Mouse (Mus musculus) cerebellum, postnatal 4 days (tissue): ENCODE results near the gene Lmtk2.

Source experiments
- DNase-seq, 2 experiments: peaks; one replicate each; pipeline ENCODE4 v3.0.0; 2022; ENCODE audit warnings: low spot score in 2 of 2, mixed read lengths in 1 of 2

Gene Lmtk2

GRCm38 (mm10) chr5:144100149-144100935, at the start of gene Lmtk2:
Gene Lmtk2 (plus strand): TSS chr5:144100436.
- DNase-seq: peak; percentile 95 to 97

DNA sequence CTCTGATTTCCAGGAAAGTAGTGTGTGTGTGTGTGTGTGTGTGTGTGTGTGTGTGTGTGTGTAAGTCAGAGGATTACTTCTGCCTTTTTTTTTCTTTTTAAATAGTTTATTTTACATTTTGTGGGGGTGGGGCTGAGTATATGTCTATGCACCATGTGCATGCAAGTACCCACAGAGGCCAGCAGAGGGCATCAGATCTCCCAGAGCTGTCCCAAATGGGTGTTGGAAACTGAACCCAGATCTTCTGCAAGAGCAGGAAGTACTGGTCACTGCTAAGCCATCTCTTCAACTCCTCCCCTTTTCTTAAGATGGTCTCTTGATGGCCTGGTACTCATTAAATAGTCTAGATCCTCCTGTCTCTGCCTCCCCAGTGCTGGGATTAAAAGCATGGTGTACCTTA, 49.0 kb upstream of the Lmtk2 start:
- no peak for DNase-seq

DNA sequence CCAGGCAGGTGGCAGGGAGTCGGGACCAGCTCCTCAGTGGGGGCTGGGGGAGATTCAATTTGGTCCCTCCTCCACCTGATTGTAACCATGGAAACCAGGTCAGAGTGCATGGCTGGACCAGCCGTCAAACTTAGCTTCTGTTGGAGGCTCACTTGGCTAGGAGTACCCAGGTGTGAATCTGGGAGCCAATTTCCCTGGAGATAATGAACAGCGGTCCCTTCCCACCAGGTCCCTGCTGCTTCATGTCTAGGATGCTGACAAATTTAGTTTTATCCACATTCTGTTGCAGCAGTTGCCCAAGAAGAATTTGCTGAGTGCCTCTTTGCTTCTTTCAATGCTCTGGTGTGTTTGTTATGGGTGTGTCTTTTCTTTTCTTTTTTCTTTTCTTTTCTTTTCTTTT, 46.8 kb upstream of the Lmtk2 start:
- no peak for DNase-seq

- no peak for DNase-seq
These were observed 45.9 kb upstream of the Lmtk2 start for GRCm38 (mm10) chr5:144054340-144054739.

DNA sequence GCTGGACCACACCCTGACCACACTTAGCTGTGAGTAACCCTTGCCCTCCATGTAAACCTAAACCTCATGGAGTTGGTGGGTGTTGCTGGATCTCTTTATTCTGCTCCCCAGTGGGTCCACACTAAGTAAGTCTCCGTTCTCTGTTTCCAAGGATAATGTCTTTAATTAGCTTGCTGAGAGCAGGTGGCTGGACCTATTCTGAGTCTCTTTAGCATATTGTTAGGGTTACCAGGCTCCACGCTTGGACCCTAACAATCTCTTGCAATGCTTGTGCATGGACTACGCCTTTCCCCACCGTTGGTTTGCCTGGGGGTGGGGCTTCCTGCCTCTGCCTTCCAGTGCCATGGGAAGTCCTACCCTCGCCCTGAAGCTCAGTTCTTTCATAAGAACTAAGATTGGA, 36.1 kb upstream of the Lmtk2 start:
- DNase-seq: no peak

GRCm38 (mm10) chr5:144066036-144066435, 34.2 kb upstream of the Lmtk2 start:
- no peak for DNase-seq

DNA sequence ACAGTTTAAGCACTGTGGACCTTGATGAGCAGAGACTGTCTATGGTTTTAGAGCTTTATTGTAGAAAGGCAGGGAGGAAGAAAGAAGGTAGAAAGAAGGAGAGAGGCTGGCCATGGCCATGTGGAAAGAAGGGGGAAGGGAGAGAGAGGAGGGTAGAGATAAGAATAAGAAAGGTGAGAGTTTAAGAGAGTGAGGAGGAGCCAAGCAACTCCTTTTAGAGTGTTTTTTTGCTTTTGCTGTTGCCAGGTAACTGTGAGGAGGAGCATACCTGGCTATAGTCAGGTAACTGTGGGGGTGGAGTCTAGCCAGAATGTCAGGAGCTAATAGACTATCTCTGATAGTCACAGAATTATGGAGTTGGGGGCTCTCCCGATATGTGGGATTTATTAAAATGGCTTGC, 30.2 kb upstream of the Lmtk2 start:
- no peak for DNase-seq

DNA sequence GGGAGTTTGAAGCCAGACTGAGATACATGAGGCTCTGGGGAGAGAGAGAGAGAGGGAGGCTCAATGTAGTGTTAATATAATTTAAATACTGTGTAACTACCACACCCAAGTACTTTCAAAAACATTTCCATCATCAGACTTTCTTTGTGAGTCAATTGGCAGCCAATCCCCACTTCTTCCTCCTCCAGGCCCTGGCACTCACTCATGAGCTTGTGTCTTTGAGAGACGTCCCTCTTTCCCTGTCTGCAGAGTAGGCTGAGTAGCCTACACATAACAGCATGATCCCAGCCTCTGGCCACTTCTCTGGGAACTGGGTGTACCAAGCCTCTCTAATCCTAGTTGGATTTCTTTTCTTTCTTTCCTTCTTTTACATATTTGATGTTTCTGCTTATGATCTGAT, 29.0 kb upstream of the Lmtk2 start:
- DNase-seq: no peak

GRCm38 (mm10) chr5:144077541-144077940, 22.7 kb upstream of the Lmtk2 start:
- no peak for DNase-seq

GRCm38 (mm10) chr5:144080886-144081285, 19.4 kb upstream of the Lmtk2 start:
- no peak for DNase-seq

- DNase-seq: no peak
These were observed 18.2 kb upstream of the Lmtk2 start for GRCm38 (mm10) chr5:144082006-144082405.

GRCm38 (mm10) chr5:144083521-144083920, 16.7 kb upstream of the Lmtk2 start:
- DNase-seq: no peak

- no peak for DNase-seq
These were observed 16.0 kb upstream of the Lmtk2 start for GRCm38 (mm10) chr5:144084271-144084670.

GRCm38 (mm10) chr5:144085696-144086095, 14.5 kb upstream of the Lmtk2 start:
- DNase-seq: no peak

- DNase-seq: no peak
These were observed 13.7 kb upstream of the Lmtk2 start for GRCm38 (mm10) chr5:144086494-144086893.

DNA sequence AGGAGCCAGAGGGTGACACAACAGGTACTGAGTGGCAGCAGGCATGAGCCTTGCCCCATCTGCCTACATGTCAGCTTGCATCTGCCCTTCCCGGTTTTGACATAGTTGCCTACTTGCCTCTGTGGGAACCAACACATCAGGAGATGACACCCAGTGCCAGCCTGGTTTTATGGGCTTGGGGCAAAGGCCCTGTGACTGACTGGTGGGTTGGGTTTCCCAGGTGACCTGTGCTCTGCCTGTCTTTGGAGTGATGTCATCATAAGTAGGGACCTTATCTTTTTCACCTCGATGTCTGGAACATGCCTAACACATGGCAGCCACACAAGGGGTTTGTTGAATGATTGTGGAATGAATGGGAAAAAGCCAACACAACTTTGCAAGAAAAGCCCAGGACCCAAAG, 11.9 kb upstream of the Lmtk2 start:
- no peak for DNase-seq

DNA sequence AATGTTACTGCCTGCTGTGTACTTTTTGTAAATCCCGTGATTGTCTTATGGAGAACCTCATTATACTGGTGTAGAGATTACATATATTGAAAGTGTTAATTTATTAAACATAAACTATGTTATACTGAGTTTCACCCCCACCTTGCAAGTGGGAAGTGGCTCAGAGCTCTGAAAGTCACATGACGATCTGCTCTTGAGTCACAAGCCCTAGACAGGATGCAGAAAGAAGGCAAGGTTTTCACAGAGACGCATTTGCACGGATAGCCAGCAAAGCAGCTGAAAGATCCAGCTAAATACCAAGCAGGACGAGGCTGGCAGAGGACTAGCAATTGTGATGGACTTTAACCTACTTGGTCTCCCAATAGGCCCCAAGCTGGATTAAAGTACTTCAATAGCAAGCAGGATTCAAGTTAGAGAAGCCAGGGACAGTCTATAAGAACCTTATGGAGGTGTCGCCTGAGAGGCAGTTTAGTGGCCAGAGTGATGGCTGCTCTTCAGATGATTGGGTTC, 4.7 kb upstream of the Lmtk2 start:
- DNase-seq: no peak

DNA sequence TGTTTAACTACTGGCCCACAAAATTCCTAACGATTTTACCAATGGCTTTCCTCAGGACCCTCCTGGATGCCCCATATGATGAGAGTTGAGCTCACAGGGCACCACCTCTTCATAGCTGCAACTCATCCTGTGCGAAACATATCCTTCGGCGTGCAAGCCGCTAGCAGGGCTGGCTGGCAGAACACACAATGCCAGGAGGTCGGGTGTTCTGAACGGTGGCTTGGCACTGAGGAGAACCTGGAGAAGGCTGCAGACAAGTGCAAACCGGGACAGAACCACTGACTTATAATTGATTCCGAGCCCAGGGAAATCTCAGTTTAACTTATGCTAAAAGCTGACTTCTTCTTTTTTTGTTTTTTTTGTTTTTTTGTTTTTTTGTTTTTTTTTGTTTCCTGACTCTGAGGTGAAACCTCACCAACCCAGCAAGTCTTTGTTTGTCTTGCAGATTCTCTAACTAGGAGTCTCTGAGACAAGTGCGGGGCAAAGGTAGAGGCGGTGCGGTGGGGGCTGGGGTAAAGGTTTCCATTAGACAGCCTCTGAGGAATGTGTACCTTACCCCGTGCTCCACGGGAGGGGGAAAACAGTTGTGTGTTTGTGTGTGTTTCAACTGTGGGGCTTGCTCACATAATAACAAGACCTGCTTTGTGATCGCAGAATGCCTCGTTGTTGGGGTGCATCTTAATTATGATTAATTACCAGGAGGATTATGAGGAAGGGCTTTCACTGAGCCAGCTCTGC, 2.2 kb upstream of the Lmtk2 start:
- DNase-seq: no peak

GRCm38 (mm10) chr5:144098640-144098929, 1.7 kb upstream of the Lmtk2 start:
- no peak for DNase-seq

GRCm38 (mm10) chr5:144100948-144101347, 712 bp downstream of the Lmtk2 start:
- DNase-seq: no peak

DNA sequence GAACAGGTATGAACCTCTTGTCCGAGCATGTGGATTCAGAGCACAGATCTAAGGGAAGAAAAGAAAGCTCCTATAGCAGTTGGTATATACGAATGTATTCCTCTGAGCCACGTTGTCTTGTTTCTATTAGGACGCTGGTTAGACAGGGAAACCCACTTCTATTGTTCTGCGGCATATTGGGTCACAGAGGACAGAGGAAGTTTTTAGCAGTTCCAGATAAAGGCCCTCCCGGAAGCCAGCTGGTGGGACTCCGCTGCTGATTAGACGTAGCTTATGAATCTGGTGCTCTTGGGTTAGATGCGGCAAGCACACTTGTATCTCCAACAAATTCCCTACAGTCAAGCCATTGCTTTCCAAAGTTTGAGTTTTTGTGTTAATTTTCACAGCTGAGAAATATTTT, 4.8 kb downstream of the Lmtk2 start:
- DNase-seq: no peak

GRCm38 (mm10) chr5:144105471-144106129, 5.4 kb downstream of the Lmtk2 start:
- no peak for DNase-seq

GRCm38 (mm10) chr5:144106130-144106510, 5.9 kb downstream of the Lmtk2 start:
- no peak for DNase-seq
